Mouse (Mus musculus) layer of hippocampus, postnatal 36 days (tissue): ENCODE results near the gene Atp9a. TPM values are rescaled to one million over a fixed set of nuclear protein-coding genes. Genes with fewer than 3 reads are reported as not detected.

Source experiments
- DNase-seq, 2 experiments: peaks; one replicate each; pipeline ENCODE4 v3.0.0; 2022
- total RNA-seq, 2 experiments: library from RNA; stranded (reverse); gene quantifications; 2 replicates each; pipeline ENCODE4 v1.2.3; 2021

Atp9a gene
- total RNA-seq, 2 experiments from 2014 or later = 342 to 346 TPM

DNA sequence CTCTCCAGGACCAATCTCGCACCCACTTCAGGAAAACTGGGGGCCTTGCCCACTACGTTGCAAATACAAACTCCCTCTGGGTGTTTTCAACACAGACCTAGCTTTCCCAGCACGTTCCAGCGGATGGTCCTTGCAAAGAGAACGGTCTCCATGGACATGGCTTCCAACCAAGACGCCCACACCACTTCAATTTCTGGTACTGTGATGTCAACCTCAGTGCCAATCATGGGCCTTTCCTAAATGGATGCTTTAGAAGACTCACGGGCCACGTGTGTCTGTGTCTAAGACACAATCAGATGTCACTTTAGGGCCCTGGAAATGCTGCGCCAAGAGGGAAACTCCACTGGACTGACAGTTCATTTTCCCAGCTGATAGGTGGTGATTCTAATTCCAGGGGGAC is 60.7 kb downstream of the Atp9a start:
- DNase-seq = no peak

DNA sequence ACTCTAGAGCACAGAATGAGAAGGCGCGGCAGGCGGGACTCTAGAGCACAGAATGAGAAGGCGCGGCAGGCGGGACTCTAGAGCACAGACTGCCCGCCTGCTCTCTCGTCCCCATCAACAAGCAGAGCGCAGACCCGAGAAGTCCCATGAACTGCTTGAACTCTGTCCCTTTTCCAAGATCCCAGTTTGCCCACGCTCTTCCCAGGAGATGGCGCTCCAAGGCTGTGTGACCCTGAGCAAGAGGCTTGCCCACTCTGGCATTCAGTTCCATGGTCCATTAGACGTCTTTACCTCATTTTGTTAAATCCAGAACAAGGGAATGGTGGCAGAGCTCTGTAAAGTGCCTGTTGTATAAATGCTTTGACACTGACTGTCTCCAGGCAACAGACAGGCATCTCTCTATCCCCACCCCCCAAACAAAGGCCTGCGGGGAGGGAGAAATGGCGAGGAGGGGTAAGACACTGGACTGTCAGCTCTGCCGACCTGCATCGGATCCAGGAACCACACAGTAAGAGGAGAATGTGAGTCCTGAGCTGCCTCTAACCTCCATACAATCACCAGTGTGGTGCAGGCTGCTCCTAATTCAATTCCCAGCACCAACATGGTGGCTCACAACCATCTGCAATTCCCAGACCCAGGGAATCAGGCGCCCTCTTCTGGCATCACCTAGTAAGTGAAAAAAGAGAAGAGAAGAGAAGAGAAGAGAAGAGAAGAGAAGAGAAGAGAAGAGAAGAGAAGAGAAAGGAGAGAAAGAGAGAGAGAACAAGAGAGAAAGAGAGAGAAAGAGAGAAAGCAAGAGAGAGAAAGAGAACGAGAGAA is 62.6 kb downstream of the Atp9a start:
- no peak for DNase-seq

DNA sequence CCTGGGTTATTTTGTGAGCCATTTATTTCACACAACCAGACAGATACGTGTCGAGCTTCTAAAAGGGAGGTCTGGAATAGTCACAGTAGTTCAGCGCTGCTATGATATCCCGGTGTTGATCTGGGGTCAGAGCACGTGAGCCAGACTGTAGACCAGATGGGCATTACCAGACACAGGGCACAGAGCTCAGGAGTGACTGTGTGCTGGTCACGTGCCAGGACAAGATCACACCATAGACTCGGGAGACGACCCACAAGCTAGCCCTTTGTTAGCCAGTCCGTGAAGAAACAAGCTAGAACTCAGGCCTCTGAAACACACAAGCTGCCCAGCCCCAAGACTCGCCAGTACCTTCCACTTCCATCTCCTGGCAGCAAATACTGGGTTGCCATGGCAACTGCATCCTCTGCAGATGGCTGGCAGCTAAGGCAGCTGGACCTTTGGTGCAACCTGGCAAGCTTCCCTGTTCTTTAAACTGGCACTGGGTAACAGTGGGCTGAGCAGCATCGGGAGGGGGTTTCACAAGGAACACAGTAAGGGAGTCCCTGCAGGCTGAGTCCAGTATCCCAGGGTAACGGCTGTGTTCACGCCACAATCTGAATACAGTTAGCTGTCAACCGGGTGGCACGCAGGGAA is 63.4 kb downstream of the Atp9a start:
- peak; percentile 65 to 70 for DNase-seq

DNA sequence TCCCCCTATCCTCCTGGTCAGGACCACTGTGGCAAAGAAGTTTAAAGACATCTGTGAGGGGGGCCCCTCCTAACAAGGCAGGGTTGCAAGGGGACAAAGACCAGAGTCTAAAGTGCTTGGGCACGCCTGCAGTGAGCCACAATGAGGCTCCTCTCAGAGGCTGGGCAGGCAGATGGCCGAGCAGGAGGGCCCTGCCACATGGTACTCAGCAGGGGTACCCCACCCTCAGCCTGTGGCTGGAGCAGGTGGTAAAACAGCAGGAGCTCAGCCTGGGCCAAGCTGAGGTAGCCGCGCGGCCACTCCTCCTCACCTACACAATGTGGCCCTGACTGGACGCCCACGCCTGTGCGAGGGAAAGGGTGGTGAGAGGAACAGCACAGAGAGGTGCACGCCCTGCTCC is 64.6 kb downstream of the Atp9a start:
- no peak for DNase-seq

DNA sequence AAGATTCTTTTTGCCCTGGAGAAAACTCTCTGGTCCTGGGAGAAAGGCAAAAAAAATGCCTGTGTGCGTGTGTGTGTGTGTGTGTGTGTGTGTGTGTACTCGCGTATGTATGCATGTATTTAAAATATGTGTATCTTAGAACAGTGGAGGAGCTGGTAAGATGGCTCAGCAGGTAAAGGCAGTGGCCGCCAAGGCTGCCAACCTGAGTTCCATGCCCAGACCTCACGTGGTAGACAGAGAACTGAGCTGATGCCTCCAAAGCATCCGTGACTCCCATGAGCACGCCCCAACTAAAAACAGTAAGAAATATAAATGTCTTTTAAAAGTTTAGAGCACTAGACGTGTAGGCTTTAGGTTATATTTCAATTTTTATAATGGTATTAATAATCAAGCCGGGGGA is 70.5 kb downstream of the Atp9a start:
- DNase-seq = no peak

DNA sequence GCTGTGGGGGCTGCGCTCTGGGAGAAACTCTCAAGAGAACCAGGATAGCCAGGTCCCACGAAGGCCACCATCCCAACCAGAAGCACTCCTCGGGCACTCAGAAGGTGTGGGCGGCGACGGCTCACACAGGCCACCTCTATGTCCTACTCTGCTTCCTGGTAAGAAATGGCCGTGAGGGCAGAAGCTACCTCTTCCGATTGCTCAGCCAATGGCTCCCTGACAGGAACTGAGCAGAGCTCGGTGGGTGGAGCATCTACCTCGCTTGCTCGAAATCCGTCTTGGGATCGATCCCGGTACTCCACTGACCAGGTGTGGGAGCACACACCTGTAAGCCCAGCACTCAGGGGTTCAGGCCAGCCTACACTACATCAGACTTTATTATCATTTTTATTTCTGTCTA is 72.0 kb downstream of the Atp9a start:
- no peak for DNase-seq

DNA sequence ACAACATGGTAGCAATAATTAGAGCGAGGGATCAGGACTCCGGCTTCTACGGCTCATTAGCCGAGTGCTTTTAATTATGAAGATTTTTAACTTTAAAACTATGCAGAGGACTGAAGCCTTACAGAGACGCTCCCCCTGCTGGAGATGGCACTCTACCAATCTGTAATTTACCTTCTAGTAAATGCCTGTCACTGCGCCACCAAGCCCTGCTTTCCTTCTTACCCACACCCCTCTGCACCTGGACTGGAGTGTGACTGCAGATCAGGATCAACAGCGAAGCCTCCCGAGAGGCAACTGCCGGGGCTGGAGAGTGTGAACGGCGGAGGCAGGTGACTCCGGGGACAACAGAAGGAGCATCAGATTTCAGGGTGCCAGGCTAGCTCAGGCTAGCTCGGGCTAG is 72.4 kb downstream of the Atp9a start:
- DNase-seq = no peak

DNA sequence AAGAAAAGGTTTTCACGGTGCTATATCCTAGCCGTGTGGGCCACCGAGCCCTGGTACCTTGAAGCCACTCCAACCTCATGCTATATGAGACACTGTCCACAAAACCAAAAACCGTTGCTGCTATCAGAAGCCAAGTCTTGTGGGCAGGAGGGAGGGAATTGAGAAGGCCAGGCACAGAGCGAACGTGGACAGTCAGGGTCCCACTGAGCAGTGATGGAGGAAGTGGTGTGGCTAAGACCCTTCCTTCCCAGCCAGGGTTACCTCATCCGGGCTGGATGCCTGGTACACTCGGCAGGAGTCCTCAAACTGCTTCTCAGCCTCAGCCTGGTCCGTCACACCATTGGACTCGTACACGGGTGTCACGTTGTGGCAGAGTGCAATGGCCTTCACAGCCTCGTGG is 74.5 kb downstream of the Atp9a start:
- DNase-seq = no peak

DNA sequence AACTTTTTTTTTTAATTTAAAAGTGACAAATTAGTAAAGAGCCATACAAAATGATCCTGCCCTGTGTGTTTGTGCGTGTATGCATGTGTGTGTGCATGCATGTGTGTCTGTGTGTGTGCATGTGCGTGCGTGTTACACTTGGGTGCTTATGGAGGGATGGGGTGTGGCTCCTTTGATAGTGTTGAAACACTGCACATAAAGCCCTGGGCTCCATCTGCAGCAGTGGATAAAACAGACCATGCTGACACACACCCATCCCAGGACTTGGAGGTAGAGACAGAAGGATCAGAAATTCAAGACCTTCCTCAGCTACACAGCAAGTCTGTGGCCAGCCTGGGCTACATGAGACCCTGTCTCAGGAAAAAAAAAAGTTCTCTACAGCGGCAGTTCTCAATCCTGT is 76.5 kb downstream of the Atp9a start:
- DNase-seq = no peak

DNA sequence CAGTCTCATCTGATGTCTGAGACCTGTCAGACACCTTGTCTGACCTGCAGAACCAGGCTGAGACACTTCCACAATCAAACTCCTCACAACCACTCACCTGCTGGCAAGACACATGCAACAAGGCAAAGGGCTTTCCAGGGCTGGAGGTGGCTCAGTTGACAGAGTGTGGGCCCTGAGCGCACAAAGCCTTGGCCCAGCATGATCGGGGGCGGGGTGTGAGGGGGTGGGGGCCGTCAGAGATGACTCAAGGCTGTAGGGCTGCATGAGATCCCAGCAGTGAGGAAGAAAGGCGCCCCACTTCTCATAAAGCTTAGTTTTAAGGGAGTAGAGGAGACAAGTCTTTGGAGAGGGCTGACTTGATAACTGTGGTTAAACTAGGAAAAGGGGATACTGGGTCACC is 78.5 kb downstream of the Atp9a start:
- DNase-seq = no peak

DNA sequence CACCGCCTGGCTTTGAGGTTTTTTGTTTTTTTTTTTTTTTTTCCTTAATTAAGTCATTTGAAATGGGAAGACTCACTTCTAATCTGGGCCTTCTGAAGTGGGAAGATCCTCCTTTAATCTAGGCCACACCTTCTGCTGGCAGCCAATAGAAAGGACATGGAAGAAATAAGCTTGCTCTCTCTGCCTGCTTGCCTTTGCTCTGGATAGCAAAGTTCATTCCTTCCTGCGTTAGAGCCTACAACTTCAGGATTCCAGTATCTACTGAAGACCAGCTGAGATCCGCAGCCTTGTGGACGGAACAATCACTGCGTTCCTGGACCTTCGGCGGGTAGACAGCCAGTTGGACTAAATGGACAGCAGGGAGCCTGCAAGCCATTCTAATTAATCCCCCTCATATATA is 79.0 kb downstream of the Atp9a start:
- DNase-seq = no peak

DNA sequence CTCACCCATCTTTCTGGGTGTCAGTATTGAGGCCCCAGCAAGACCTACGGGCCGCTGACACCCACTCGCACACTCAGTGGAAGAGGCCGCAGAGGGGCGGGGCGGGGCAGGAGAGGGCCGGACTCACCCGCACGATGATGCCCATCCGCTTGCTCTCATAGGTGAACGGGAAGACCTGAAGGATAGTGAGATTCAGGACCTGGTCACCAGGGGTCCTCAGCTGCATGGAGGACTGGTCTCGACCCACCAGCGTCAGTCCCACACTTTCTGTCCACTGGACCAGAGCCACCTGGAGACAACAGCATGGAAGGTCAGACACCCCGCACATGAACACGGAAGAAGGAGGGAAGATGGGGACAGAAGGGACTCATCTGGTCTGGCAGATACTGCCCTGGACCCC is 80.4 kb downstream of the Atp9a start:
- no peak for DNase-seq

DNA sequence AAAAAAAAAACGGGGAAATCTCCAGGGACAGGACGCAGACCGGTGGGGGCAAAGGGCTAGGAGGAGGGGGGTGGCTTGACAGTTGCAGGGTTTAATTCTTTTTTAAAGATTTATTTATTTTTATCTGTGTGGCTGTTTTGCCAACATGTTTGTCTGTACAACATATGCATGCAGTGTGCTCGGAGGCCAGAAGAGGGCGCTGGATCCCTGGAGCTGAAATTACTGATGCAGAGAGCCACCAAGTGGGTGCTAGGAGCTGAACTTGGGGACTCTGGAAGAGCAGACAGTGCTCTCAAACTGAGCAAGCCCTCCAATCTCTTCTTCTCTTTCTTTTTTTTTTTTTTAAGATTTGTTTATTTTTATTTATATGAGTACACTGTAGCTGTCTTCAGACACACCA is 81.9 kb downstream of the Atp9a start:
- DNase-seq = no peak

DNA sequence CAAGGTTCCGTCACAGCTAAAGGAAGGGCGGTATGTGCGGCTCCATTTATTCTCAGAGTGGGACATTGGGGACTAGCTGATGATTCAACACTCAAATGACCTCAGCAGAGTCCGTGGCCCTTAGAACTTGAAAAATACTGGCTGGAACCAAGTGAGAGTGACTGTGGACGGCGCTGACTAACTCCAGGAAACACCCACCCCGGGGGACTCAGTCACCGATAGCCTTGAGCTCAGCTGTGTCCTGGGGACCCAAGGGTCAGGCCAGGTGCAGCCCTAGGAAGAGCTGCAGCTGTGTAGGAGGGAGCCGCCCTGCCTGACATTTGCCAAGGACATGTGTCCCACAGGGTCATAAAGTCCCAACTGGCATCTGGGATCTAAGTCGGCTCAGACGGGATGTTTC is 83.7 kb downstream of the Atp9a start:
- DNase-seq = no peak

DNA sequence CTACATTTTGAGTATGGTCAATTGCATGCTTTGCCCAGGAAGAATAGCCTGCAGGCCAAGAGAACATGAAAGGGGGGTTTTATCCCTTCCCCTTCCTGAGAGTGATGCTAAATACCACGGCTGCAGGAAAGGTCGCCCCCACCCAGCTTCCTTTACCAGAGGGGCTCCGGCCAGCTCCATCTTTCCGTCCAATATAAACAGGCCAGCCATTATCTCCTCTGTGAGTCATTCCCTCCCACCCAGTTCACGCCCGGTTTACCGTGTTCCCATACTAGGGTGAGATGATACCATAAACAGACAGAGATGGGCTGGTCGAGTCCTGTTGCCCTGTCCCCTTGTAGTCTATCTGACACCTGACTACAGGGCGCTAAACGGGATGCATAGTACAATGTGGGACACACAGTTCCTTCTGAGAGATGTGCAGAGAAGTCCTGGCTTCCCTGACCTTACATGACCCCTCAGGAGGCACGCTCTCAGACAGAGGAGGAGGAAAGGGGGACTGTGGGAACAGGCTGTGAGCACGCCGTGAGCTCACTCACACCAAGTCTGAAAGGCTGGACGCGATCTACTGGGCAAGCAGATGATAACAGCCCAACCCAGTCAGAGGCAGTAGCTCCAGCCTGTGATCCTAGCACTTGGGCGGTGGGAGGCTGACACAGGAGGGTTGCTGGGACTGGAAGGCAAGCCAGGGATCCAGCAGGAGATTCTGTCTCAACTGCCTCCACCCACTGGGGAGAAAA is 85.5 kb downstream of the Atp9a start:
- no peak for DNase-seq

DNA sequence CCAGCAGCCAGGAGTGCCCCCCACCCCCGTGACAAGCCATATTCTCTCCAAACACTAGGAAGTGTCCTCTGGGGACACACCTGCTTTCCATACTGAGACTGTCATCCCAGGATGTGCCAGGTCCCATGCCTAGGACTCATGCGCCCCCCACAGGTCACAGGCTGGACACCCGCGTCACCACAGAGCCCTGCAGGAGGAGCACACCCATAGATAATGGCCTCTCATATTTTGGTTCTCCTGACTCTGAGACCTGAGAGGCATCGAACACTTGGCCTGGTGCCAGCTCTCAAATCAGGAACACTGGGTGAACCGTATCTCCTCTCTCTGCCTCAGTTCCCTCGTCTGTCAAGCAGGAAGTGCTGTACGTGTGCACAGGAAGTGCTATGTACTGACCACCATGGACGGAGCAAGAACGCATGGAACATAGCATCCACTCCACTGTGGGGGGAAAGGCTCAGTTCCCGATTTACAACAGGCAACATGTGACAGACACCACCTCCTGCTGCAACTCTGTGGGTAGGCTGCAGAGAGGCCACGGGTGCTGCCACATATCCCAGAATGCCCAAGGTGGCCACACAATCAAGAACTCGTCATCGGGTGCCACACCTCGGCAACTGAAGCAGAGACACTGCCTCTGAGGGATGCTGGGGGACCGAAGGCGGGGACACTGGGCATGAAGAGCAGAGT is 87.1 kb downstream of the Atp9a start:
- no peak for DNase-seq

DNA sequence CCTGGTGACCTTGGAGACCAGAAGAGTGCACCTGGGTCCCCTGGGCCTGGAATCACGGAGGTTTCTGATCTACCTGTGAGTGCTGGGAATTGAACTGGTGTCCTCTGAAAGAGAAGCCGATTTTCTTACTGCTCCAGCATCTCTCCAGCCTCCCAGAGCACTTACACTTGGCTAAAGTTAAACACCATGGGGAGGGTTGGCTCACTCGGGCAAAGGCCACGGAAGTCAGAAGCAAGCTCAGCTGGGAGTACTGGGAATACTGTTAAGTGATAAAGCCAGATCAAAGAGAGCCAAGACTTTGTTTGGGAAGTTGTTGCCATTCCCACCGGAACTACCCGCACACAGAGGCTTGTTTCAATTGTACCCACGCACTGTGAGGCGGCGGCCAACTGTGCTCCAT is 87.7 kb downstream of the Atp9a start:
- no peak for DNase-seq

DNA sequence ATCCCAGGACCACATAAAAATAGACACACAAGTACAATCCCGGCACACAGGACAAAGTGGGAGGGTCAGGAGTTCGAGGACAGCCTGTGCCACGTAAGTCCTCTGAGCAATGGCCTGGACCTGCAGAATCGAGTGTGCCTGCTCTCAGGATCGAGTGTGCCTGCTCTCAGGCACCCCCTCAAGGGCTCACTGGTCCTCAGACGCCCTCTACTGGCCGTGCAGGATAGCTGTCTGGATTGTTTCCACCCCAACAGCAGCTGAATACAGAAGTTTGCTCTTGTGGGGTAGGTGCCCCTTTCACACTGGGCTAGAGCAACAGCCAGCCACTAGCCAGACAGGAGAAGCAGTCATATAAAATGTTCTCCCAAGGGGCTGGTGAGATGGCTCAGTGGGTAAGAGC is 90.5 kb downstream of the Atp9a start:
- DNase-seq = no peak

DNA sequence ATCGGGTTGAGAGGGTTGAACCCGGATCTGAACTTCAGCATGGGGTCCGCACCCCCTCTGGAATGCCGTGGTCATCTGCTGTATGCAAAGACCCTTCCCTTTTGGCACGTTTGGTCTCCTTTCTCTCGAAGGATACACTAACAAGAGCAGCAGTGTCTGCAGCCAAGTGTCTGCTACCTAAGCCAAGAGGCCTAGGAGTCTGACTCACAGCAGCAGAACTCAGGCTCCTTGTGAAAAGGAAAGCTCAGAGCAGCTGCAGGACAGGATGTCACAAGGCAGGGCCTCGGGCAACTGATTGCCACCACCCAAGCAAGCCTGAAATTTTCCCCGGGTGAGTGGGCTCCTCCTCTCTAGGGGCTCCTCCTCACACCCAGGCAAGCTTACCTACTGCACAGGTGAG is 94.0 kb downstream of the Atp9a start:
- no peak for DNase-seq

DNA sequence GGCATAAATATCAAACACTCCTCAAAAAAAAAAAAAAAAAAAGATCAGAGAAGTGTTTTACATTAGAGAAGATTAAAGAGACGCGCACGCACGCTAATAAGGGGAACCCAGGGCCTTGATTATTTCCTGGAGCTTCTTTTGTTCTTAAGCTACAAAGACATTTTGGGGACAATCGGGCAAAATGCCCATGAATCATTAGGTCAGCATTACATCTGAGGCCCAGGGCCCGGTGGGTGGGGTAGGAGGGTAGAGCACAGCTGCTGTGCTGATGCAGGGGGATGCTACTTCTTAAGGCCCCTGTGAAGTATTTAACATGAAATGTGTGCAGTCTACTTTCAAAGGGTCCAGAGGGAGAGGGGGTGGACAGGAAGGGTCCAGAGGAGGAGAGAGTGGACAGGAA is 97.4 kb downstream of the Atp9a start:
- DNase-seq = no peak

DNA sequence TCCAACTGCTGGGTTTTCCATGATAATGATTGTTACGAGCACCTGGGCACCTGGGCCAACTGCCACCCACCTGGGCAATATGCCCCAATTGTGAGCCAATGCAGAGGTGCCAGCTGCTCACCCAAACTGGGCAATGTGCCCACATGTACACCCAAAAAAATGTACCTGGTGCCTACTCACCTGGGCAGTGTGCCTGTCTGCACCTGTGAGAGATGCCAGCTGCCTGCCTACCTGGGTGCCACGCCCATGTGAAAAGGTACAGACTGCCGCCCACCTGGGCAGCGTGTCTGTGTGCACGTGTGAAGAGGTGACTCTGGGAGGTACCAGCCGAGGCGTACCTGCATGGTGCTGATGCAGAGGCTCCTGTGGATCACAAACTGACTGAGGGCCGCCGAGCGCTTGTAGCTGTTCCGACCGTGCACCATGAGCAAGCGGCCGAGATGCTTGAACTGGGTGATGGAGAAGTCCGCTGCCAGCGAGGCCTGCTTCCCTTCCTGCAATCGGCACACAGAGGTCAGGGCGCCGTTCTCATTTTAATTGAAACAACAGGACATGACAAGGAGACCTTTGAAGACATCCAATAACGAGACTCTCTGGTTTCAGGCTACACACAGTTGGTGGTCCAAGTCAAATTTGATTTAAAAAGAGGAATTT is 98.6 kb downstream of the Atp9a start:
- DNase-seq = no peak

DNA sequence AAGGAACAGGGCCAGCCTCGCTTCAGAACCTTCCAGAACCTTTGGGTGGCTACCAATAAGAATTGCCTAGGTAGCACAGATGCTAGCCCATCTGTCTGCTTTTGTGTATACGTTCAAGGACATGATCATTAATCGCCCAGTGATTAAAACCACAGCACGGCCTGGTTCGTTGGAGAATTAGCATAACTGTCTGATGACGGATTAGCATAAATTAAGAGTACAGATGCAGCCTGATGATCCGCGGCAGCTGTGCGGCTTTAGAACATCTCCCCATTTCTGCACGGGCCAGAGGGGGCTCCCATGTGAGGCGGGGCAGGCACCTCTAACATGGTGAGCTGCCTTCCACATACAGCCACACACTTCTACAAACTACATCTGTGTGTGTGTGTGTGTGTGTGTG is 100.0 kb downstream of the Atp9a start:
- DNase-seq = no peak

DNA sequence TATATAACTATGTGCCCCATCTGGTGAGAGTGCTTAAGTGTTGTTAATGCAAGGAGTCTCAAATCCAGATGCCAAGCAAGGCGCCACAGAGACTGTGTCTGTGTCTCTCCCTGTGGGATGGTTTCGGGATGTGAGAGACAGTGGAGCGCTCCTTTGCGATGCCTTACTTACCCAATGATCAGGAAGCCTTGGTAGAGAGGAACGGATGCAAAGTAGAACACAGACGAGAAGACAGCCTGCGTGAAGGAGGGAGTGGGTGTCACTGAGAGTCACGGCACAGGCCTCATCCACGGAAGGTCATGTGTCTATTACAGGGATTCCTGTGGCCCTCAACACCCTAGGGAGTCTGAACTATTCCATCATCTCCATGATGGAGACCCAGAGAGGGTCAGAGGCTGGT is 101.7 kb downstream of the Atp9a start:
- DNase-seq = no peak
